Mouse (Mus musculus): ENCODE measurements around the gene Magee1.
"Not testable (repeated sequence)": the region's sequence is repeated elsewhere in the genome, so short reads cannot be mapped to it uniquely, and the experiment has no call there.

Gene Magee1

DNA sequence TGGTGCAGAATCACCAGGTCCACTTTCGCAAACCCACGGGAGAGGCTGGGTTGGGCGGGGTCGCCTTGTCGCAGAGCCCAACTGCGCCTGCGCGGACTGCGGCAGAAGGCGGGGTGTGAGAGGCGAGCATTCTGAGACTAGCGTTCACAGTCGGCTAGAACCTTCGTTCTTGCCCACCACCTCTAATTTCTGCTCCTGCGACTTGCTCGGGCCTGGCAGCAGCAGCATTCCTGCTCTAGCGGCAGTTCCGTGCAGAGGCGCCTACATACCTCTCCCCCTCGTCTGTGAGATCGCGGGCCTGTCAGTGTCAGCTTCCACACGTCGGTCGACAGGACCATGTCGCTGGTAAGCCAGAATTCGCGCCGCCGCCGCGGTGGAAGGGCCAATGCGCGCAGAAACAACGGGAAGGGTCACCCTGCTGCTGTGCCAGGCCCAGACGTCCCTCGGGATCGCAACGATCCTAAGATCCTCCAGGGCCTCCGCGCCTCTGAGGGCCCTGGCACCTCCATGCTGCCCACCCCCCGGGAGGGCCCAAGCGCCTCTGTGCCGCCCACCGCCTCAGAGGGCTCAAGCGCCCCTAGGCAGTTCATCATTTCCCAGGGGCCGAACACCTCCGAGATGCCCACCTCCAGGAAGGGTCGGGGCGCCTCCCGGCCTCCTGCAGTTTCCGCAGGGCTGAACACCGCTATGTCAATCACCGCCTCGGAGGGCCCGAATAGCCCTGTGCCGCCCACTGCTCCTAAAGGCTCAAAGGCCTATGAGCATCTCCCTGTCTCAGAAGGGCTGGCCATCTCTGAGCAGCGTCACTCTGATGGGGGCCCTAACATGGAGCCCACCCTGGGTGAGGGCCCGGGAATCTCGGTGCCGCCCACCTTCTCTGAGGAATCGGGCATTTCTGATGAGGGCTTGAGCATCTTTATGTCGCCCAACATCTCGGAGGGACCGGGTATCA is at the start of gene Magee1:
Gene Magee1 (plus strand): TSS at position 104 of the 952 bp plus-strand sequence.
- peak; percentile 31 for DNase-seq (ENCODE audit: low read depth)

GRCm38 (mm10) chrX:105079151-105079550 is 41.0 kb upstream of the Magee1 start:
- peak; percentile 15 for DNase-seq (ENCODE audit: low read depth)

- peak; percentile 83 for DNase-seq (ENCODE audit: low read depth)
Measured at GRCm38 (mm10) chrX:105079615-105080092, 40.5 kb upstream of the Magee1 start, which contains the start of gene Pbdc1. Gene Pbdc1, plus strand, starts transcription at chrX:105079756.

DNA sequence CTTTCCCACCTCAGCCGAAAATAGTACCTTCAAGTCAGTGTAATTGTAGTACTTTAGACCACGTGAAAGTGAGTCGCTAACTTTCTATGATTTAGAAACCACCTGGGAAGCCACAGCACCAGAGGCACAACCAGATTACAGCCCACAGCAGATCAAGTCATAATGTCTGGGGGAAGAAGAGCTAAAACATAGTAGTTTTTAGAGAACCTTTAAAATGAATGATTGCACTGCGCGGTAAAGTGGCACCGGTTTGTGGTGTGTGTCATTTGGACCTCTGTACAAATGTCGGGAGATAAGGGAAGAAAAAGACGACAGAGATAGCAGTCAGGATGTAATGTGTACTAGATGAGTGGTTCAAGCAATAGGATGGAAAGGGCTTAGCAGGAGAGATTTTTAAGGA is 40.1 kb upstream of the Magee1 start:
- no peak for DNase-seq (ENCODE audit: low read depth)

GRCm38 (mm10) chrX:105083013-105083412 is 37.2 kb upstream of the Magee1 start:
- not testable (repeated sequence) for DNase-seq (ENCODE audit: low read depth)

DNA sequence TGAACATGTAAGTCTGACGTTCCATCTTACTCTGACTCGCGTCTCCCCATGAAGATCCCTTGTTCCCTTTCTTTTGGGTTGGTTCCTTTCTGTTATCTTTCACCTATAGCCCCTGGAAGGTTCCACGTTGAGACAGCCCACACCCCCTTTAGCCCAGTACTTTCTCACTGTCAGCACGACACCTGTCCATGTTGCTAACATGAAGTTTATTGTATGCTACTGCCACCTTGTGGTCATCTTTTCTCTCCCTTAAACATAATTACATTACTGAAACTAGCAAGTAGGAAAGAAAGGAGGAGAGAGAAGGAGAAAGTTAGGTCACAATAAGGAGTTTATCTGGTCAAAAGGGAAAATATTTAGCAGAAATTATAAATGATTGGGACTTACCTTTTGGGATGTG is 16.0 kb upstream of the Magee1 start:
- DNase-seq (ENCODE audit: low read depth): peak; percentile 46

DNA sequence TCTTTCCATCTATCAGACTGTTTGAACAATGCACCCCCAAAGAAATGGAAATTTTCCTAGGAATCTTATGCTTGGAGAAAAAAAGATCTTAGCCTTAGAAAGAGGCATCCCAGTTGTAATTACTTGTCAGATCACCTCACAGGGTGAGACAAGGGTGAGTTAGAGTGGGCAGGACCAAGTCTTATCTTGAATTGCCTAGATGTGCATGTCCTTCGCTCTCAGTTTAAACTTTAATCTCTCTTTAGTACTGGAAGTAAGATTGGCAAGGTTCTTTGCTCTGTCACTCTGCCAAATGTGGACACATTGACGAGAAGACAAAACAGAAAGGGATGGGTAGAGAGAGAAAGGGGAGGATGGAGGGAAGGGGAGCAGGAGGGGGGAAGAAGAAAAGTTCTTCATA is 5.2 kb upstream of the Magee1 start:
- DNase-seq (ENCODE audit: low read depth): no peak

DNA sequence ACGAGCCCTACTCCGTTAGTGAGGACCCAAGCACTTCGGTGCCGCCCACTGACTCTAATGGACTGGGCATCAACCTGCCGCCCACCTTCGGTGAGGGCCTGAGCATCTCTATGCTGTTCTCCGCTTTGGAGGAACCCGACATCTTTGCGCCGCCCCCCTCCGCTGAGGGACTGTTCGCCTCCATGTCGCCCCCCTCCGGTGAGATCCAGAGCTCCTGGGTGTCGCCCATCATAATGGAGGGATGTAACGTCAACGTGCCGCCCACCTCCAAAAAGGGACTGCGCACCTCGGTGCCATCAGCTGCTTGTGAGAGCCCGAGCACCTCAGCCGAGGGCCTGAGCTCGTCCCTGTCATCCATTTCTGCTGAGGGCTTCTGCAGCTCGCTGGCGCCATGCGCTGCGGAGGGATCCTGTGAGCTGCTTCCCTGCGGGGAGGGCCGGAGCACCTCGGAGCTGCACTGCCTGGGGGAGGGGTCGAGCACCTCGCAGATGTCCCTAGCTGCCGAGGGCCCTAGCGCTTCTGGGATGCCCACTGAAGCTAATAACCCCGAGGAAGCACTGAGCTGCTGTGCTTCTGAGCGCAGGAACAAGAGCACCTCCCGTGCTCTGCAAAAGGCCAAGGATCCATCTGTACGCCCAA is 1.2 kb downstream of the Magee1 start:
- DNase-seq (ENCODE audit: low read depth): peak; percentile 36

- DNase-seq (ENCODE audit: low read depth): no peak
Measured at GRCm38 (mm10) chrX:105124903-105125302, 4.7 kb downstream of the Magee1 start.

GRCm38 (mm10) chrX:105151872-105152461 is 31.8 kb downstream of the Magee1 start:
- DNase-seq (ENCODE audit: low read depth): no peak

GRCm38 (mm10) chrX:105165007-105165406 is 44.8 kb downstream of the Magee1 start:
- not testable (repeated sequence) for DNase-seq (ENCODE audit: low read depth)

- peak; percentile 0 for DNase-seq (ENCODE audit: low read depth)
Measured at GRCm38 (mm10) chrX:105167217-105167616, 47.0 kb downstream of the Magee1 start.

All from c-Kit-positive CD71-positive TER-119-negative erythroid progenitor cells, embryonic 14.5 days (primary cell).